Mouse (Mus musculus) midbrain, embryonic 12.5 days (tissue): ENCODE measurements around the gene Mrto4. TPM values are rescaled to one million over a fixed set of nuclear protein-coding genes. Genes with fewer than 3 reads are reported as not detected.

ENCODE experiments used
- ATAC-seq: fragments of 200-750 bp; cut with Nextera tagmentation; 2 replicates; pipeline ENCODE4 v1.8.0; 2017; ENCODE audit warnings: low read depth, moderate TSS enrichment, moderate library complexity; ENCODE audit not compliant: low FRiP score
- H3K27ac ChIP-seq: fragments of 300-500 bp; sonication (generic); replicated peaks from 2 replicates; pipeline ENCODE4 v1.5.1; 2016; ENCODE audit warnings: mild to moderate bottlenecking
- H3K27me3 ChIP-seq: fragments of 300-500 bp; sonication (generic); 2 replicates; pipeline ENCODE4 v1.6.1; 2016; ENCODE audit warnings: mild to moderate bottlenecking
- H3K36me3 ChIP-seq: fragments of 300-500 bp; sonication (generic); 2 replicates; pipeline ENCODE4 v1.6.1; 2016
- H3K4me1 ChIP-seq: fragments of 300-500 bp; sonication (generic); 2 replicates; pipeline ENCODE4 v1.6.1; 2016
- H3K4me2 ChIP-seq: fragments of 300-500 bp; sonication (generic); replicated peaks from 2 replicates; pipeline ENCODE4 v1.6.1; 2016; ENCODE audit warnings: mild to moderate bottlenecking, moderate library complexity
- H3K4me3 ChIP-seq: fragments of 300-500 bp; sonication (generic); 2 replicates; pipeline ENCODE4 v1.5.1; 2016; ENCODE audit warnings: mild to moderate bottlenecking
- H3K9ac ChIP-seq: fragments of 300-500 bp; sonication (generic); replicated peaks from 2 replicates; pipeline ENCODE4 v1.6.1; 2016; ENCODE audit warnings: mild to moderate bottlenecking, moderate library complexity
- H3K9me3 ChIP-seq: fragments of 300-500 bp; sonication (generic); 2 replicates; pipeline ENCODE4 v1.6.1; 2016; ENCODE audit warnings: mild to moderate bottlenecking
- WGBS: fragments of 180-500 bp; shearing (Covaris S2); methylation state at CpG from one replicate; pipeline ENCODE4 v1.1.7; 2016; 5-methylcytosine and 5-hydroxymethylcytosine counted together
- microRNA-seq: library from miRNA; unstranded; fragments of <30 nt; microRNA quantifications from one replicate; pipeline ENCODE4, GENCODE M21; 2017
- polyA plus RNA-seq: library from polyadenylated mRNA; unstranded; fragments of >200 nt; fragmentation: Nextera tagmentation; extraction: Ambion mirVana; gene quantifications from 2 replicates; pipeline ENCODE4 v1.2.1, GENCODE M21; 2016

Mrto4 gene
- polyA plus RNA-seq, 1 experiment from 2014 or later = 106 TPM

DNA sequence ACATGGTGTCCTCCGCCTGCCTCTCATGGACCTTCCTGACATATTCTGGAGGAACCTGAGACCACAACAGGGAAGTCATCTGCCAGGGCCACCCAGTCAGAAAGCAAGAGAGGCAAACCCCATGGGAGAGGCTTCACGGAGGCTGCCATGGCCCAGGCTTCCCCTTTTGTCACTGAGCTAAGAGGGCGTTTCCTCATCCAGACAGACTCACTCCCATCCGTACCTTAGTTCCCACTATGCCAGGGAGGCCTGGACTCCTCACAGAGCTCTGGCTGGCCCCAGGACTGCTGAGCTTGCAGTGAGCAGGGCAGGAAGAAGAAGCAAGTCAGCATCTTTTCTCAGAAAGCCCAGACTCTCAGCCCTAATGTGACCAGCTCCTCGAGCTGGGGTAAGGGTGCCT lies 44.5 kb downstream of the Mrto4 start:
- WGBS = 88% methylated on average over 5 of the region's 5 CpGs
- H3K27ac ChIP-seq = no peak overlapping the region
- no peak for ATAC-seq
- H3K4me2 ChIP-seq = no peak overlapping the region
- no peaks in the 10 kb centered on the region for H3K36me3 ChIP-seq
- H3K4me3 ChIP-seq = no peak overlapping the region
- H3K9me3 ChIP-seq = no peaks in the 10 kb centered on the region
- 0 out of 2 replicates have a peak overlapping the region, but pooled peaks have one; percentile 4 for H3K9ac ChIP-seq
- H3K27me3 ChIP-seq = peaks cover 18% of the 10 kb centered on the region; the same call in 1 of the 2 replicates
- peaks cover 18% of the 10 kb centered on the region for H3K4me1 ChIP-seq

DNA sequence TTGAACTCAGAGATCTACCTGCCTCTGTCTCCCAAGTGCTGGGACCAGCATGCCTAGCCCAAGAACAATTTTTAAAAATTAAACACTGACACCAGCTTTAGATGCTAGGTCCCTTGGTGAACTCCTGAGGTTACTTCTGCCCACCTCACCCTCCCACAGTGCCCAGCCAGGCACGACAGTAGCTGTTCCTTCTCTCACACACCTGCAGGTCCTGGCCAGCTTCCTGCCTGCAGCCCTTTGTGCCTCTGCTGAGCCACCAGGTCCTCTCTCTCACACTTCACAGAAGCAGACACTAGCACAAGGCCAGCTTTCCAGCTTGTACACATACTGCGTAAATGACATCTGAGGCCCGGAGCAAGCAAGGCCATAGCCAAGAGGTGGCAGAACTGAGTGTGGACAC lies 46.9 kb downstream of the Mrto4 start:
- Histone ChIP-seq H3K4me1 (peaks cover 5% of the 10 kb centered on the region), H3K27ac (no peak overlapping the region), H3K36me3 (peaks cover 8% of the 10 kb centered on the region; the same call in 1 of the 2 replicates), H3K9ac (no peak overlapping the region), H3K9me3 (no peaks in the 10 kb centered on the region), H3K27me3 (0 out of 2 replicates have a peak, but pooled peaks cover 8% of the 10 kb centered on the region), H3K4me3 (no peak overlapping the region), H3K4me2 (no peak overlapping the region)
- no peak for ATAC-seq
- WGBS = 94% methylated on average over 3 of the region's 3 CpGs

DNA sequence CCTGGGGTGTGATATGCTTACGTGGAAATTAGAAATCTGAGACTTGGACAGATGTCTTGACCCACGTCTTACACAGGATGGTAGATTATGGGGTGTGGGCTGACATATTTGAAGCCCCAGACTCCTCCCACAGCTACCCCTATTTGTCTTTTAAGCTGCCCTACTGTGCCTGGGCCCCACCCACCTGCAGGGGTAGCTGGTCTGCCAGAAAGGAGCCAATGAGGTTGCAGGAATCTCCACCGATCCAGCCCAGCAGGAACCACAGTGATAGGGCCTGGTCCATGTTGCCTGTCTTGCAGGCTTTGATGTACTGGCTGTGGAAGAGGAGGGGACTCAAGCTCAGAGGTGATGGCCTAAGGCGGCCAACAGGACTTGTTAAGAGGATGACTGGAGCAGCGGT lies 50.1 kb downstream of the Mrto4 start:
- Histone ChIP-seq H3K9me3 (no peaks in the 10 kb centered on the region), H3K27me3 (no peaks in the 10 kb centered on the region), H3K4me3 (no peak overlapping the region), H3K4me2 (no peak overlapping the region), H3K4me1 (no peaks in the 10 kb centered on the region), H3K9ac (no peak overlapping the region), H3K36me3 (peaks cover 13% of the 10 kb centered on the region; the same call in 1 of the 2 replicates), H3K27ac (no peak overlapping the region)
- 65% methylated on average over 5 of the region's 5 CpGs for WGBS
- ATAC-seq = no peak

DNA sequence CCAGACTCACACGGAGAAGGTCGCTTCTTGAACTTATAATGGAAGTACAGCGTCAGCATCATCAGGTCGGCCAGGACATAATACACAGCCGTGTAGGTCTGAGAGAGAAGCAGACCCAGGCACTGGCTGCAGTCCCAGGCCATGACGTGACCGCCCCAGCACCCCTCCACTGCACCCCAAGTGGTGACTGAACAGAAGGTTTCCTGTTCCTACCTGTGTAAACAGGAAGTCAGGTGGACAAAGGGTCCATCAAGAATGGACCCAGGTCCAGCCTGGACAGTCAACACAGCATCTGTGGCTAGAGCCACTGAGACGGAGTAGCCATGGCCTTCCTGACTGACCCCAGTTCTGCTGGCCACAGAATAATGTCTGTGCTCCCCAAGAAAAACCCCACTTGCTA lies 50.6 kb downstream of the Mrto4 start:
- Histone ChIP-seq H3K27me3 (no peaks in the 10 kb centered on the region), H3K4me2 (no peak overlapping the region), H3K9ac (no peak overlapping the region), H3K27ac (no peak overlapping the region), H3K36me3 (peaks cover 13% of the 10 kb centered on the region; the same call in 1 of the 2 replicates), H3K9me3 (no peaks in the 10 kb centered on the region), H3K4me3 (no peak overlapping the region), H3K4me1 (no peaks in the 10 kb centered on the region)
- ATAC-seq = no peak
- WGBS = 93% methylated on average over 8 of the region's 8 CpGs

DNA sequence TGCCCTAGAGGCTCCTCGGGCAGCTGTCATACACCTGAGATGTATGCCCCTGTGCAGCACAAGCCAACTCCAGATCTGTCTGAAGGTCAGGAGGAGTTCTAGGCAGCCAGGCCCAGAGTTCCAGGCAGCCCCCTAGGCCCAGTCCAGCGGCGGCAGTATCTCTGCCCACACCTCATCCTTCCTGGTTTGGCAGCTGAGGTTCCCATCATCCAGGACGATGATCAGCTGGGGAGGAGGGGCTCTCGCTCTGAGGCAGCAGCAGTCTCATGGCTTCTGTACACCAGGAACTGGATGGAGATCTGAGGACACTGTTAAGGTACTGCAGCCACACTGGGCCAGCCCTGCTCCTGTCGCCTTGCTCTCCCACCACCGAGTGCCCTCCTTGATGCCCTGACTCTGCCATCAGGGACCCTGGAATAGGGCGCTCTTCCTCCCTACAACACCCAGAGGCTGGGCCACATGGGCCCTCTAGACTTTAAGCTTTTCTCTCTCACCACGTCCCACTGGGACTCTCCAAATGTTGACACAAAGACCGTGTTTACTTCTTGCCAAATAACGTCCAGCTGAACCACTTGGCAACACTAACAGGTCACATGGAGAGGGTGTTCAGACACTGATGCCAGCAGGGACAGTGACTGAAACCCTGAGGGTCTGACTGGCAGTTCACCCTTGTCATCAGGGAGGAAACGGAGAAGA lies 53.6 kb downstream of the Mrto4 start:
- H3K4me1 ChIP-seq = no peaks in the 10 kb centered on the region
- H3K9ac ChIP-seq = no peak overlapping the region
- H3K9me3 ChIP-seq = no peaks in the 10 kb centered on the region
- peaks cover 13% of the 10 kb centered on the region; the same call in 1 of the 2 replicates for H3K36me3 ChIP-seq
- H3K4me2 ChIP-seq = no peak overlapping the region
- WGBS = 90% methylated on average over 12 of the region's 12 CpGs
- ATAC-seq = no peak
- no peak overlapping the region for H3K27ac ChIP-seq
- H3K4me3 ChIP-seq = no peak overlapping the region
- no peaks in the 10 kb centered on the region for H3K27me3 ChIP-seq

DNA sequence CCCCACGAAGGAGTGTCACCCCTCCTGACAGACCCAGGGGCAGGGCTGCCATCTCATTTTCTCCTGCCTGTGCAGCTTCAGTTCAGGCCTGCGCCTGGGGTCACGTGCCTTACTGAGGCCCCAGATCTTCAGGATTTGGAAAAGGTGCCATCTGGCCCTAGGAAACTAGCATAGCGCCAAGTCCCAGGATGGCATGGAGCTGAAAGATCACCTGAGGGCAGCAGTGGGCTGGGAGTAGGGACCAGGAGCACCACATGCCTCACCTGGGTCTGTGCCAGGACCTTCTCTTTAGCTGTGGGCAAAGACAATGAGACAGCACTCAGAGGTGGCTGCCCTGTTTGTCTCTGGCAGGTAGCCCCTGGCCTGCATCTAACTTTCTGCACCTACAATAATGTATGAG lies 54.8 kb downstream of the Mrto4 start:
- Histone ChIP-seq H3K4me3 (no peak overlapping the region), H3K4me2 (no peak overlapping the region), H3K4me1 (no peaks in the 10 kb centered on the region), H3K9me3 (no peaks in the 10 kb centered on the region), H3K9ac (no peak overlapping the region), H3K36me3 (peaks cover 13% of the 10 kb centered on the region; the same call in 1 of the 2 replicates), H3K27me3 (no peaks in the 10 kb centered on the region), H3K27ac (no peak overlapping the region)
- 92% methylated on average over 4 of the region's 4 CpGs for WGBS
- ATAC-seq = no peak

Small RNAs within 50 kb of the gene (microRNA-seq; reads per million reads assigned to microRNA genes)
- gene Gm24245 = 2.1 reads per million
- gene Gm25732 = not detected

Other genes starting within 250 kb of the Mrto4 start
- 382 and 402 TPM in 2 replicates for gene Minos1, start 221.5 kb downstream of the Mrto4 start, polyA plus RNA-seq
- gene Capzb, start 159.7 kb downstream of the Mrto4 start, polyA plus RNA-seq = 312 and 337 TPM in 2 replicates
- gene Pqlc2, start 41.9 kb downstream of the Mrto4 start, polyA plus RNA-seq = 13.5 and 14.1 TPM in 2 replicates
- 74.4 and 81.2 TPM in 2 replicates for gene Akr7a5, start 41.8 kb downstream of the Mrto4 start, polyA plus RNA-seq
- gene Emc1, start within 50 bp of the Mrto4 start, polyA plus RNA-seq = 39.0 and 42.0 TPM in 2 replicates
- 80.6 and 80.9 TPM in 2 replicates for gene Ubr4, start within 50 bp of the Mrto4 start, polyA plus RNA-seq
- 4.2 TPM in 2 replicates for gene Iffo2, start 178.0 kb upstream of the Mrto4 start, polyA plus RNA-seq